Mouse (Mus musculus) limb, embryonic 15.5 days (tissue): ENCODE data around the gene Msantd3. TPM values are rescaled to one million over a fixed set of nuclear protein-coding genes. Genes with fewer than 3 reads are reported as not detected.

ENCODE experiments used
- ATAC-seq: fragments of 200-750 bp; cut with Nextera tagmentation; 2 replicates; pipeline ENCODE4 v1.8.0; 2017; ENCODE audit warnings: low read depth, moderate TSS enrichment; ENCODE audit not compliant: insufficient number of reproducible peaks, low FRiP score, low TSS enrichment
- H3K27ac ChIP-seq: fragments of 300-500 bp; sonication (generic); 2 replicates; pipeline ENCODE4 v1.5.1; 2015; ENCODE audit warnings: moderate library complexity, mild to moderate bottlenecking, inconsistent platforms
- H3K27me3 ChIP-seq: fragments of 300-500 bp; sonication (generic); 2 replicates; pipeline ENCODE4 v1.6.1; 2015; ENCODE audit warnings: inconsistent platforms
- H3K36me3 ChIP-seq: fragments of 300-500 bp; sonication (generic); 2 replicates; pipeline ENCODE4 v1.6.1; 2015; ENCODE audit warnings: inconsistent platforms
- H3K4me1 ChIP-seq: fragments of 300-500 bp; sonication (generic); 2 replicates; pipeline ENCODE4 v1.6.1; 2015; ENCODE audit warnings: inconsistent platforms
- H3K4me2 ChIP-seq: fragments of 300-500 bp; sonication (generic); 2 replicates; pipeline ENCODE4 v1.6.1; 2015; ENCODE audit warnings: mild to moderate bottlenecking, inconsistent platforms
- H3K4me3 ChIP-seq: fragments of 300-500 bp; sonication (generic); 2 replicates; pipeline ENCODE4 v1.5.1; 2015; ENCODE audit warnings: mild to moderate bottlenecking, inconsistent platforms
- H3K9ac ChIP-seq: fragments of 300-500 bp; sonication (generic); 2 replicates; pipeline ENCODE4 v1.6.1; 2015; ENCODE audit warnings: inconsistent platforms
- H3K9me3 ChIP-seq: fragments of 300-500 bp; sonication (generic); 2 replicates; pipeline ENCODE4 v1.6.1; 2016; ENCODE audit warnings: inconsistent platforms
- WGBS: fragments of 180-500 bp; shearing (Covaris S2); methylation state at CpG from one replicate; pipeline ENCODE4 v1.1.7; 2015; 5-methylcytosine and 5-hydroxymethylcytosine counted together
- polyA plus RNA-seq: library from polyadenylated mRNA; unstranded; fragments of >200 nt; fragmentation: Nextera tagmentation; extraction: Ambion mirVana; gene quantifications from 2 replicates; pipeline ENCODE4 v1.2.1, GENCODE M21; 2015

Gene Msantd3
- polyA plus RNA-seq, 1 experiment from 2014 or later, result 25.6 TPM

DNA sequence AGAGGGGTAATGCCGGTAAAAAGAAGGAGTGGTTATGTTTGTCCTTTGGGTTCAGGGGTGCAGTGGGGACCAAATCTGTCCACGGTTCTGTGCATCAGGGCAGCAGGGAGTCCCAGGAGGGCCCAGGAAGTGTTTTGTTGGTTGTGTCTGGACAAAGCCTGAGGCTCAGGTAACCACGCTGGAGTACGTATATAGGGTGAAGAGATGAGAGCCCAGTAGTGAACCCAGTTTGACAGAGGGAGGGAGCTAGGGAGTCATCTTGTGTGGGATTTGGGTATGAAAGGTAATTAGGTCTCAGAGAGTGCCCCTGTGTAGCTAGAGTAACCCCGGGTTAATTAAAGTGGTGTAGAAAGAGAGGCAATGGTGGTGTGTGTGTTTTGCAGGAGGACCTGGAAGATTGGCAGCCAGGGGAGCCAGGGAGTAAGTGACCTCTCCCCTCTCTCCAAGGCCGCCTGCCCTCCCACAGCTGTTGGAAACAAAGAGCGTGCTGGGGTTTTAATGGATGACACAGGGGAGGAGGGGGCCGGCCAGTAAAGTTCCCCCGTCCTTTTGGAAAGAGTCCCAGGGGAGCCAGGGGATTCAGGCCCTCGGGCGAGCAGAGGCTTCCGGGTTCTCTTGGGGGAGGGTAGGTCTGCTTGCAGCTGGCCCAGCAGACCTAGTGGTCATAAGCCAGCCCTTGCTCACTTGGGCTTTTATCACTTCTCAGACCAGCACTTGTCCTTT, 46.5 kb downstream of the Msantd3 start:
- Histone ChIP-seq H3K36me3 (no peaks in the 10 kb centered on the region), H3K4me3 (peak overlapping the region; percentile 83), H3K9me3 (no peaks in the 10 kb centered on the region), H3K9ac (peak overlapping the region; percentile 68), H3K27me3 (no peaks in the 10 kb centered on the region), H3K4me2 (peak overlapping the region; percentile 86), H3K4me1 (peaks cover 13% of the 10 kb centered on the region), H3K27ac (peak overlapping the region; percentile 84)
- WGBS, result 4% methylated on average over 12 of the region's 12 CpGs
- ATAC-seq, result no peak

DNA sequence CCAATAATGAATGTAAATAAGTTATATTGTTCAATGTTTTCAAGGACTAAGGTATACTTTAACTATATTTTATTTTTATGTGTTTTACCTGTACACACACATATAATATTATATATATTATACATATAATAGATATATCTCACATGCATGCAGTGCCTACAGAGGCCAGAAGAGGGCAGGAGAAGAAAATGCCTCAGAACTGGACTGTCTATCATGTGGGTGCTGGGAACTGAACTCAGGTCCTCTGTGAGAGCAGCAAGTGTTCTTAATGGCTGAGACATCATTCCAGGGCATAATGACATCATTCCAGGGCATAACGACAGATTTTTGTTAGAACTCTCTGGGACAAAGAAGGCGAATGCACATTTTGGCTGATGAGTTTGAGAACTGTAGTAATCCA, 47.8 kb downstream of the Msantd3 start:
- peaks cover 13% of the 10 kb centered on the region for H3K4me1 ChIP-seq
- H3K9ac ChIP-seq, result no peak overlapping the region
- no peak for ATAC-seq
- H3K4me3 ChIP-seq, result no peak overlapping the region
- H3K4me2 ChIP-seq, result no peak overlapping the region
- 91% methylated on average over 2 of the region's 2 CpGs for WGBS
- H3K9me3 ChIP-seq, result no peaks in the 10 kb centered on the region
- H3K36me3 ChIP-seq, result no peaks in the 10 kb centered on the region
- no peak overlapping the region for H3K27ac ChIP-seq
- no peaks in the 10 kb centered on the region for H3K27me3 ChIP-seq

DNA sequence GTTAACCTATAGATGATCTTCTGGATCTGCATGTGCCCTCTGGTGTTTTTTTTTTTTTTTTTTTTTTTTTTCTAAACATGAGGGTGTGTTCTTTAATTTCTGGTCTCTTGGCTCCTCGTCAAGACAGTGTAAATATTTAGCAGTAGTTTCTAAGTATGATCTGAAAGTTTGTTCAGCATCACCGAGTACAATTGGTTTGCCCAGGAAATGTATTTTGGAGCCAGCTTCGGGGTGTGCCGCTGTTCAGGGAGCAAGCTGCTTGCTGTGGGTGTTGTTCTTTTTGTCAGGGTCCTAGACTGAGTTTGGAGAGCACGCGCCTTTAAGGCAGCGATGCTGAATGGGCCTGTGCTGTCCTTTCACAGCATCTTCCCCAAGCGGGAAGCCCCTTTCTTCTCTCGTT, 48.8 kb downstream of the Msantd3 start:
- 83% methylated on average over 9 of the region's 9 CpGs for WGBS
- Histone ChIP-seq H3K4me1 (peaks cover 16% of the 10 kb centered on the region), H3K27me3 (no peaks in the 10 kb centered on the region), H3K36me3 (no peaks in the 10 kb centered on the region), H3K27ac (no peak overlapping the region), H3K9me3 (no peaks in the 10 kb centered on the region), H3K4me3 (no peak overlapping the region), H3K9ac (no peak overlapping the region), H3K4me2 (no peak overlapping the region)
- ATAC-seq, result no peak

DNA sequence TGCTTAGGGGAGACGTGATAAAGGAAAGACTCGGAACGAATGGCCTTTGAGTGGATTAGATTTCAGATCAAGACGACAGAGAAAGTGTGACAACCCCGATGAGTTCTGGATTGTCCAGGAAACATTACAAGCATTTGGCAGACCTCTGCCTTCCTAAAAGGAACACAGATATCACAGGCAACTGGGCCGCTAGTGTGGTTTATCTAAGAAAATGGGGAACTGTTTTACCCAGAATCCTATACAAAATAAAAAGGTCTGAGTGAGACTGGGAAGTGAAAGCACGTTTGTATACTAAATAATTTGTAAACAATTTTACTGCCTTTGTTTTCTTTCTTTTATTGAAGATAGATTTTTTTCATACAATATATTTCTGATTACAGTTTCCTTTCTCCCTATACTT, 51.1 kb downstream of the Msantd3 start:
- Histone ChIP-seq H3K36me3 (no peaks in the 10 kb centered on the region), H3K4me2 (no peak overlapping the region), H3K9me3 (no peaks in the 10 kb centered on the region), H3K9ac (no peak overlapping the region), H3K27ac (no peak overlapping the region), H3K4me3 (no peak overlapping the region), H3K27me3 (no peaks in the 10 kb centered on the region), H3K4me1 (peaks cover 12% of the 10 kb centered on the region)
- 84% methylated on average over 7 of the region's 7 CpGs for WGBS
- ATAC-seq, result no peak

- ATAC-seq, result no peak
- WGBS, result 86% methylated on average over 3 of the region's 3 CpGs
- Histone ChIP-seq H3K27me3 (no peaks in the 10 kb centered on the region), H3K4me3 (no peak overlapping the region), H3K9ac (no peak overlapping the region), H3K27ac (no peak overlapping the region), H3K4me1 (peaks cover 7% of the 10 kb centered on the region), H3K36me3 (no peaks in the 10 kb centered on the region), H3K9me3 (no peaks in the 10 kb centered on the region), H3K4me2 (no peak overlapping the region)
Observed at GRCm38 (mm10) chr4:48591390-48591789, 51.7 kb downstream of the Msantd3 start.

- no peak overlapping the region for H3K27ac ChIP-seq
- H3K9ac ChIP-seq, result no peak overlapping the region
- H3K4me3 ChIP-seq, result no peak overlapping the region
- WGBS, result 60% methylated on average over 5 of the region's 5 CpGs
- H3K9me3 ChIP-seq, result no peaks in the 10 kb centered on the region
- no peaks in the 10 kb centered on the region for H3K27me3 ChIP-seq
- no peak overlapping the region for H3K4me2 ChIP-seq
- ATAC-seq, result no peak
- H3K36me3 ChIP-seq, result no peaks in the 10 kb centered on the region
- H3K4me1 ChIP-seq, result 0 out of 2 replicates have a peak, but pooled peaks cover 3% of the 10 kb centered on the region
Observed at GRCm38 (mm10) chr4:48592328-48592727, 52.6 kb downstream of the Msantd3 start.

DNA sequence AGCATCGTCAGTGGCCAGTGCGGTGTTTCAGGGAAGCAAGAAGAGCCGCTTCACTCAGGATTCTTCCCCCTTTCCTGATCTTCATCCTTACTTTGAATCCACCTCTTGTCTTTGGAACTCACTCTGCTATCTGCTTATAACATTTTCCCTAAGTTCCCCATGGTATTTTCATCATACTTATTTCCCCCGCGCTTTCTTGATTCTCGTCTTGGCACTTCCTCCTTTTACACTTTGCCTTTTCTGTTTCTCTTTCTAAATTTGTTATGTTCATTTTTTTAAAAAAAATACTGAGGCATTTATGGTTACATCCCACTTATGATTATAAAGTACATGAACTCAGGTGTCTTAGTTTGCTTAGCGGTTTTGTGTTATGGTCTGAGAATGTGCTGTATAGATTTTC, 53.1 kb downstream of the Msantd3 start:
- Histone ChIP-seq H3K27ac (no peak overlapping the region), H3K4me2 (no peak overlapping the region), H3K27me3 (no peaks in the 10 kb centered on the region), H3K9me3 (no peaks in the 10 kb centered on the region), H3K4me3 (no peak overlapping the region), H3K36me3 (no peaks in the 10 kb centered on the region), H3K4me1 (0 out of 2 replicates have a peak, but pooled peaks cover 3% of the 10 kb centered on the region), H3K9ac (no peak overlapping the region)
- WGBS, result 89% methylated on average over 7 of the region's 7 CpGs
- no peak for ATAC-seq

DNA sequence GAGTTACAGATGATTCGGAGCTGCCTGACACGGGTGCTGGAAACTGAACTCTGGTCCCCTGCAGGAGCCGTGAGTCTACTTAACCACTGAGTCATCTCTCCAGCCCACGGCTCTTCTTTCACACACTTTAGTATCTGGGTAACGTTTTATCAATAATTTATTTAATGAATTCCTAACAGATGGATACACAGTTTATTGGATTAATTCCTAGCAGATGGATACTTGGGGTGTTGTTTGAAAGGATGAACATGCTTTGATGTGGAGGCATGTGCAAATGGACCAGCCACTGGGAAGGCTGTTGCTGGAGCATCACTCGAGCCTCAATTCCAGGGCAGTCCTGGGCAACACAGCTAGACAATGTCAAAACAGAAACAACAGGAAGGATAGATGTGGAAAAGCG, 56.4 kb downstream of the Msantd3 start:
- Histone ChIP-seq H3K4me2 (no peak overlapping the region), H3K4me1 (0 out of 2 replicates have a peak, but pooled peaks cover 3% of the 10 kb centered on the region), H3K9ac (no peak overlapping the region), H3K9me3 (no peaks in the 10 kb centered on the region), H3K36me3 (no peaks in the 10 kb centered on the region), H3K4me3 (no peak overlapping the region), H3K27ac (no peak overlapping the region), H3K27me3 (no peaks in the 10 kb centered on the region)
- WGBS, result 87% methylated on average over 7 of the region's 7 CpGs
- ATAC-seq, result no peak

DNA sequence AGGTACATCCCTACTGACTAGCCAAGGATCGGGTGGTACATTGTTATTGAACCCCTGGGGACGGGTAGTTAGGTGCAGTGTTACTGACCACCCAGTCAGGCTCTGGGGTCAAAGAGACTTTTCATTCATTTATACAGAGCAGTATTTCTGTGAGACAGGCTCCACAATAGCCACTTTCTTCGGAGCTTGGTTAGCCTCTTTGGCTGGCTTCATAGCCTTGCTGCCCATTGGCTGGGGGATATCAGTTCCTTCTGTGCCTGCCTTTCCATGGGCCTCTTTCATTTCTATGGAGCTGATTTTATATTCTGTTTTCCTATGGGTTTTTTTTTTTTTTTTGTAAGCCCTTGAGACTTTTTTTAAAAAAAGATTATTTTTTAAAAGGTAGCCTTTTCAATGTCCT, 65.9 kb downstream of the Msantd3 start:
- Histone ChIP-seq H3K36me3 (peaks cover 7% of the 10 kb centered on the region; the same call in 1 of the 2 replicates), H3K9ac (no peak overlapping the region), H3K27ac (no peak overlapping the region), H3K27me3 (no peaks in the 10 kb centered on the region), H3K4me1 (no peaks in the 10 kb centered on the region), H3K4me3 (no peak overlapping the region), H3K9me3 (no peaks in the 10 kb centered on the region), H3K4me2 (no peak overlapping the region)
- no peak for ATAC-seq
- WGBS, result 65% methylated on average over 3 of the region's 3 CpGs

- H3K4me3 ChIP-seq, result no peak overlapping the region
- ATAC-seq, result no peak
- no peaks in the 10 kb centered on the region for H3K9me3 ChIP-seq
- H3K4me2 ChIP-seq, result no peak overlapping the region
- H3K36me3 ChIP-seq, result peaks cover 12% of the 10 kb centered on the region
- no peak overlapping the region for H3K9ac ChIP-seq
- no peak overlapping the region for H3K27ac ChIP-seq
- WGBS, result 87% methylated on average over 9 of the region's 9 CpGs
- no peaks in the 10 kb centered on the region for H3K27me3 ChIP-seq
- no peaks in the 10 kb centered on the region for H3K4me1 ChIP-seq
Observed at GRCm38 (mm10) chr4:48609485-48609884, 69.8 kb downstream of the Msantd3 start.

- 85% methylated on average over 6 of the region's 6 CpGs for WGBS
- H3K4me3 ChIP-seq, result no peak overlapping the region
- peaks cover 12% of the 10 kb centered on the region for H3K36me3 ChIP-seq
- H3K27ac ChIP-seq, result no peak overlapping the region
- H3K4me1 ChIP-seq, result no peaks in the 10 kb centered on the region
- H3K27me3 ChIP-seq, result no peaks in the 10 kb centered on the region
- no peak overlapping the region for H3K9ac ChIP-seq
- no peak for ATAC-seq
- H3K4me2 ChIP-seq, result no peak overlapping the region
- H3K9me3 ChIP-seq, result no peaks in the 10 kb centered on the region
Observed at GRCm38 (mm10) chr4:48610251-48610650, 70.5 kb downstream of the Msantd3 start.
